In the genomic region with DNA sequence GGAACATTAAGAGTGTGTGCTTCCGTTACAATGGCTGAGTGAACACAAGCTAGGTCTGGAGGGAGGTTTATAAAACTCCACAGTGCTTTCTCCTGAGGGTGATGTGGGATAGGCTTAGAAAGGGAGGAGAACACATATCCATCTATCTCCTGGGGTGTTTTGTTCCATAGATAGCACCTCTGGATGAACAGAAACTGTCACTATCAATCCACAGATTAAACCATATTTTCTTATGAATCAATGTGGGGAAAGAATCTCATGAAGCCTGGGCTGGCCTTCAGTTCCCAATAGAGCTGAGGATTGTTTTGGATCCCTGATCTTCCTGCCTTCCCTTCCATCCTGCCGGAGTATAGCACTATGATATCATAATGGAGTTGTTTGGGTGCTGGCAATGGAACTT, we compare ENCODE assay signal across 20 mouse cellular contexts. TPM values are rescaled to one million over a fixed set of nuclear protein-coding genes. Genes with fewer than 3 reads are reported as not detected.
A peak's percentile ranks its signal among the peaks of the same experiment; 100 is the strongest.
DNase-seq lines count a peak whose midpoint lies in the region; TF ChIP-seq lines count a peak whose summit lies in the region.
"Had no signal": no experiment of that assay in that cellular context is flagged by ENCODE, and none has a peak within 500 bp of the region (broad histone marks: within the 10 kb centered on the region; RNA-seq: fewer than 3 reads in every experiment).

No protein-coding gene starts in this region.

- H3K27ac ChIP-seq in left cerebral cortex, adult 2 months, result peak overlapping the region; percentile 64
- peak overlapping the region; percentile 80 for H3K27ac ChIP-seq in cortical plate, adult 2 months (ENCODE audit: insufficient read depth, low read length)
- H3K27ac ChIP-seq: embryonic facial prominence, embryonic 10.5 days; embryonic facial prominence, embryonic 12.5 days; forebrain, embryonic 13.5 days; forebrain, embryonic 15.5 days had no signal

- no peak for TF ChIP-seq POLR2A in cortical plate, adult 2 months (IDR thresholded peaks at IDR 0.05; ENCODE audit: extremely low read depth, insufficient read depth, low read length)

- no peak for TF ChIP-seq CTCF in left cerebral cortex, adult 2 months (IDR thresholded peaks at IDR 0.05)
- no peak for TF ChIP-seq CTCF in cortical plate, adult 2 months (IDR thresholded peaks at IDR 0.05; ENCODE audit: extremely low read depth, insufficient read depth, low read length)

- DNase-seq in heart, adult 11 months, result peak; percentile 58
- DNase-seq in heart, postnatal 4 days, result no peak
- no peak for DNase-seq in left cerebral cortex, adult 2 months (ENCODE audit: extremely low spot score in 1 of 2, low spot score in 2 of 2)
- no peak for DNase-seq in left cerebral cortex, postnatal 10 days (ENCODE audit: extremely low spot score in 1 of 2, low spot score in 2 of 2)
- DNase-seq in frontal cortex, postnatal 10 days (ENCODE audit: low spot score in 2 of 2), result no peak
- DNase-seq: adrenal gland, adult 2 months; adrenal gland, postnatal 10 days; adrenal gland, postnatal 25 days; cerebellum, adult 11-12 months; cerebellum, adult 8-10 months; cerebellum, adult 9-11 months; cerebellum, postnatal 14 days; cerebellum, postnatal 36 days; forebrain, postnatal 0 days had no signal

- intact Hi-C loops in left cerebral cortex, adult 2 months (cut with DNase I), result no loop called here
- intact Hi-C loops in left cerebral cortex, postnatal 10 days (cut with DNase I), result no loop called here

- H3K4me1 ChIP-seq in cortical plate, adult 2 months (ENCODE audit: control insufficient read depth, insufficient read depth, low read length), result peaks cover 20% of the 10 kb centered on the region

- peak overlapping the region; percentile 11; the same call in 1 of the 2 replicates for H3K4me3 ChIP-seq in left cerebral cortex, adult 2 months
- no peak overlapping the region for H3K4me3 ChIP-seq in cortical plate, adult 2 months (ENCODE audit: insufficient read depth, low read length)
- H3K4me3 ChIP-seq: embryonic facial prominence, embryonic 10.5 days; embryonic facial prominence, embryonic 12.5 days; forebrain, embryonic 13.5 days; forebrain, embryonic 15.5 days had no signal

RNA-seq across cellular contexts. Expression of a gene that starts 5.5 kb away (rescaled TPM):
- total RNA-seq in heart, postnatal 4 days (2021), result 1 to 10 TPM; 1.2 to 1.6 TPM
- total RNA-seq in left cerebral cortex, adult 2 months (2021), result 100 to 1,000 TPM; 456 to 474 TPM
- 100 to 1,000 TPM; 131 to 132 TPM for total RNA-seq in left cerebral cortex, postnatal 10 days (2021)
- 315 and 333 TPM in 2 replicates for polyA plus RNA-seq in cortical plate, adult 2 months (2012; rRNA removed)
- total RNA-seq: MEL had no signal

Comparison
In these comparisons a context has a peak if more than half of its experiments do, and no peak if none do; other contexts are left out.
1. RNA of a gene that starts 5.5 kb away (total RNA-seq): 456 to 474 TPM in left cerebral cortex, adult 2 months and 131 to 132 TPM in left cerebral cortex, postnatal 10 days; 1.2 to 1.6 TPM in heart, postnatal 4 days; every median in the first group is over 10 times any median in the second.